Mouse (Mus musculus) limb, embryonic 10.5 days (tissue): ENCODE measurements at regions not wholly inside any gene's neighbourhood (a gene's known extent, or its start where the extent isn't known, plus 50 kb on each side); places are given as distances from the start of the nearest gene placed in this dataset.

Experiments used
- DNase-seq: peaks from one replicate; pipeline ENCODE4 v3.0.0-alpha.2; 2017; ENCODE audit warnings: low spot score
- H3K27ac ChIP-seq: fragments of 300-500 bp; sonication (generic); 2 replicates; pipeline ENCODE4 v1.5.1; 2016; ENCODE audit warnings: mild to moderate bottlenecking
- H3K27me3 ChIP-seq: fragments of 300-500 bp; sonication (generic); 2 replicates; pipeline ENCODE4 v1.6.1; 2016; ENCODE audit warnings: low read depth, mild to moderate bottlenecking; ENCODE audit not compliant: poor library complexity, severe bottlenecking
- H3K36me3 ChIP-seq: fragments of 300-500 bp; sonication (generic); 2 replicates; pipeline ENCODE4 v1.6.1; 2016; ENCODE audit warnings: mild to moderate bottlenecking, moderate library complexity
- H3K4me1 ChIP-seq: fragments of 300-500 bp; sonication (generic); 2 replicates; pipeline ENCODE4 v1.6.1; 2016
- H3K4me3 ChIP-seq: fragments of 300-500 bp; sonication (generic); 2 replicates; pipeline ENCODE4 v1.5.1; 2016; ENCODE audit warnings: mild to moderate bottlenecking, moderate library complexity
- H3K9me3 ChIP-seq: fragments of 300-500 bp; sonication (generic); replicated peaks from 2 replicates; pipeline ENCODE4 v1.6.1; 2016; ENCODE audit warnings: mild to moderate bottlenecking
- WGBS: fragments of 180-500 bp; shearing (Covaris S2); methylation state at CpG from one replicate; pipeline ENCODE4 v1.1.7; 2016; 5-methylcytosine and 5-hydroxymethylcytosine counted together

GRCm38 (mm10) chr11:22636761-22637557, 125.1 kb downstream of the Tmem17 start:
- DNase-seq: no peak
- Histone ChIP-seq H3K9me3 (no peaks in the 10 kb centered on the region), H3K4me3 (no peak overlapping the region), H3K36me3 (no peaks in the 10 kb centered on the region), H3K27me3 (no peaks in the 10 kb centered on the region), H3K4me1 (peaks cover 6% of the 10 kb centered on the region), H3K27ac (no peak overlapping the region)
- 80% methylated on average over 9 of the region's 9 CpGs for WGBS

GRCm38 (mm10) chr11:22638171-22638570, 126.3 kb downstream of the Tmem17 start:
- Histone ChIP-seq H3K4me3 (no peak overlapping the region), H3K27me3 (no peaks in the 10 kb centered on the region), H3K36me3 (no peaks in the 10 kb centered on the region), H3K4me1 (peaks cover 4% of the 10 kb centered on the region), H3K27ac (no peak overlapping the region), H3K9me3 (no peaks in the 10 kb centered on the region)
- 89% methylated on average over 6 of the region's 6 CpGs for WGBS
- no peak for DNase-seq

- Histone ChIP-seq H3K36me3 (no peaks in the 10 kb centered on the region), H3K4me3 (no peak overlapping the region), H3K9me3 (no peaks in the 10 kb centered on the region), H3K27me3 (no peaks in the 10 kb centered on the region), H3K27ac (no peak overlapping the region), H3K4me1 (peaks cover 4% of the 10 kb centered on the region)
- 66% methylated on average over 2 of the region's 2 CpGs for WGBS
- DNase-seq: no peak
These were observed 126.8 kb downstream of the Tmem17 start for GRCm38 (mm10) chr11:22638700-22639099.

- DNase-seq: no peak
- Histone ChIP-seq H3K4me1 (peaks cover 4% of the 10 kb centered on the region), H3K4me3 (no peak overlapping the region), H3K27ac (no peak overlapping the region), H3K9me3 (no peaks in the 10 kb centered on the region), H3K36me3 (no peaks in the 10 kb centered on the region), H3K27me3 (no peaks in the 10 kb centered on the region)
- 40% methylated on average over 3 of the region's 3 CpGs for WGBS
These were observed 128.6 kb downstream of the Tmem17 start for GRCm38 (mm10) chr11:22640371-22640990.

- no peaks in the 10 kb centered on the region for H3K27me3 ChIP-seq
- no peak overlapping the region for H3K4me3 ChIP-seq
- H3K36me3 ChIP-seq: no peaks in the 10 kb centered on the region
- 96% methylated on average over 1 of the region's 1 CpGs for WGBS
- no peak for DNase-seq
- peaks cover 7% of the 10 kb centered on the region for H3K4me1 ChIP-seq
- no peak overlapping the region for H3K27ac ChIP-seq
- no peaks in the 10 kb centered on the region for H3K9me3 ChIP-seq
These were observed 129.6 kb downstream of the Tmem17 start for GRCm38 (mm10) chr11:22641450-22641849.

GRCm38 (mm10) chr11:22644010-22644625, 132.2 kb downstream of the Tmem17 start:
- DNase-seq: no peak
- Histone ChIP-seq H3K9me3 (no peaks in the 10 kb centered on the region), H3K4me3 (no peak overlapping the region), H3K4me1 (peaks cover 7% of the 10 kb centered on the region), H3K36me3 (no peaks in the 10 kb centered on the region), H3K27me3 (no peaks in the 10 kb centered on the region), H3K27ac (no peak overlapping the region)
- WGBS: 76% methylated on average over 3 of the region's 3 CpGs

- WGBS: 79% methylated on average over 1 of the region's 1 CpGs
- peaks cover 7% of the 10 kb centered on the region for H3K4me1 ChIP-seq
- no peaks in the 10 kb centered on the region for H3K36me3 ChIP-seq
- H3K27ac ChIP-seq: no peak overlapping the region
- H3K9me3 ChIP-seq: no peaks in the 10 kb centered on the region
- no peak for DNase-seq
- H3K4me3 ChIP-seq: no peak overlapping the region
- H3K27me3 ChIP-seq: no peaks in the 10 kb centered on the region
These were observed 133.0 kb downstream of the Tmem17 start for GRCm38 (mm10) chr11:22644877-22645276.

- H3K27me3 ChIP-seq: no peaks in the 10 kb centered on the region
- H3K9me3 ChIP-seq: no peaks in the 10 kb centered on the region
- 82% methylated on average over 6 of the region's 6 CpGs for WGBS
- H3K4me3 ChIP-seq: no peak overlapping the region
- DNase-seq: no peak
- H3K36me3 ChIP-seq: no peaks in the 10 kb centered on the region
- 0 out of 2 replicates have a peak, but pooled peaks cover 3% of the 10 kb centered on the region for H3K4me1 ChIP-seq
- no peak overlapping the region; the same call in 1 of the 2 replicates for H3K27ac ChIP-seq
These were observed 134.5 kb downstream of the Tmem17 start for GRCm38 (mm10) chr11:22646192-22646936.

- no peak overlapping the region for H3K4me3 ChIP-seq
- H3K4me1 ChIP-seq: 0 out of 2 replicates have a peak, but pooled peaks cover 3% of the 10 kb centered on the region
- H3K27me3 ChIP-seq: no peaks in the 10 kb centered on the region
- no peak overlapping the region for H3K27ac ChIP-seq
- H3K9me3 ChIP-seq: no peaks in the 10 kb centered on the region
- WGBS: 93% methylated on average over 5 of the region's 5 CpGs
- no peak for DNase-seq
- H3K36me3 ChIP-seq: no peaks in the 10 kb centered on the region
These were observed 136.4 kb downstream of the Tmem17 start for GRCm38 (mm10) chr11:22648275-22648674.

GRCm38 (mm10) chr11:22650771-22651170, 138.9 kb downstream of the Tmem17 start:
- no peak for DNase-seq
- H3K36me3 ChIP-seq: no peaks in the 10 kb centered on the region
- H3K4me1 ChIP-seq: 0 out of 2 replicates have a peak, but pooled peaks cover 3% of the 10 kb centered on the region
- H3K9me3 ChIP-seq: no peaks in the 10 kb centered on the region
- no peak overlapping the region for H3K27ac ChIP-seq
- 94% methylated on average over 10 of the region's 10 CpGs for WGBS
- H3K27me3 ChIP-seq: no peaks in the 10 kb centered on the region
- H3K4me3 ChIP-seq: no peak overlapping the region

GRCm38 (mm10) chr11:22651313-22651712, 139.4 kb downstream of the Tmem17 start:
- Histone ChIP-seq H3K27ac (no peak overlapping the region), H3K4me1 (0 out of 2 replicates have a peak, but pooled peaks cover under 1% of the 10 kb centered on the region), H3K27me3 (no peaks in the 10 kb centered on the region), H3K36me3 (no peaks in the 10 kb centered on the region), H3K9me3 (no peaks in the 10 kb centered on the region), H3K4me3 (no peak overlapping the region)
- DNase-seq: no peak
- WGBS: 78% methylated on average over 1 of the region's 1 CpGs

GRCm38 (mm10) chr11:22651911-22652310, 140.0 kb downstream of the Tmem17 start:
- no peaks in the 10 kb centered on the region for H3K9me3 ChIP-seq
- H3K27me3 ChIP-seq: no peaks in the 10 kb centered on the region
- no peak overlapping the region for H3K4me3 ChIP-seq
- no peak overlapping the region for H3K27ac ChIP-seq
- DNase-seq: no peak
- WGBS: 93% methylated on average over 4 of the region's 4 CpGs
- no peaks in the 10 kb centered on the region for H3K36me3 ChIP-seq
- H3K4me1 ChIP-seq: no peaks in the 10 kb centered on the region
